15 mouse cellular contexts compared by ENCODE assay signal in the genomic region with DNA sequence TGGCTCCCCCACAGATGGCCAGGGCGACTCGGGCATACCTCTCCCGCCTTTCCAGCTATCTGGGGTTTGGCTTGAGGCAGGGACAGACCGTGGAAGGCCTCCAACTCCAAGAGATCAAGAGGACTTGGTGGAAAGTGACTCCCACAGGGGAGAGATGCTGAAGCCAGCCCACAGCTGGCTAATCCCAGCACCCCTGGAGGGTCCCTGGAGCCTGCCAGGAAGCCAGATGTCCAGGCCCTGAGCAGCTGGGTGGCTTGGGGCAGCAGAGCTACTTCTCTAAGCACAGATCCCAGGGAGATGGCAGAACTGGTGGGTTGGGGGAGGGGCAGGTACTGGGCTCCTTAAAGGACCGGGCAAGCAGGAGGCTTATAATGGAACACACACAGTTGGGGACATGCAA. TPM values are rescaled to one million over a fixed set of nuclear protein-coding genes. Genes with fewer than 3 reads are reported as not detected.
DNase-seq lines count a peak whose midpoint lies in the region; ATAC-seq and TF ChIP-seq lines count a peak whose summit lies in the region.
"Had no signal": no experiment of that assay in that cellular context is flagged by ENCODE, and none has a peak within 500 bp of the region (broad histone marks: within the 10 kb centered on the region; RNA-seq: fewer than 3 reads in every experiment).

No protein-coding gene starts in this region.

- H3K9ac ChIP-seq in heart, embryonic 16.5 days (ENCODE audit: low read length), result peak overlapping the region; percentile 55
- H3K9ac ChIP-seq in limb, embryonic 15.5 days, result no peak overlapping the region
- no peak overlapping the region for H3K9ac ChIP-seq in neural tube, embryonic 15.5 days (replicated peaks)
- H3K9ac ChIP-seq: liver, embryonic 15.5 days had no signal

- H3K36me3 ChIP-seq in heart, embryonic 16.5 days (ENCODE audit: control insufficient read depth, insufficient read depth), result no peaks in the 10 kb centered on the region
- 0 out of 2 replicates have a peak, but pooled peaks cover 3% of the 10 kb centered on the region for H3K36me3 ChIP-seq in limb, embryonic 15.5 days
- no peaks in the 10 kb centered on the region for H3K36me3 ChIP-seq in neural tube, embryonic 15.5 days
- H3K36me3 ChIP-seq: G1E; liver, embryonic 15.5 days had no signal

- H3K9me3 ChIP-seq in heart, embryonic 16.5 days (replicated peaks; ENCODE audit: control insufficient read depth, low read length), result no peaks in the 10 kb centered on the region
- no peaks in the 10 kb centered on the region for H3K9me3 ChIP-seq in limb, embryonic 15.5 days
- no peaks in the 10 kb centered on the region for H3K9me3 ChIP-seq in neural tube, embryonic 15.5 days (replicated peaks)
- H3K9me3 ChIP-seq: liver, embryonic 15.5 days had no signal

- no peak overlapping the region for H3K4me3 ChIP-seq in gastrocnemius, adult 2 months
- H3K4me3 ChIP-seq in heart, embryonic 16.5 days (ENCODE audit: low read length), result no peak overlapping the region
- no peak overlapping the region for H3K4me3 ChIP-seq in limb, embryonic 15.5 days
- H3K4me3 ChIP-seq in neural tube, embryonic 15.5 days (replicated peaks), result no peak overlapping the region
- H3K4me3 ChIP-seq: left cerebral cortex, adult 2 months; liver, embryonic 15.5 days had no signal

- no peak overlapping the region for H3K4me2 ChIP-seq in heart, embryonic 16.5 days (ENCODE audit: low read depth, low read length)
- no peak overlapping the region for H3K4me2 ChIP-seq in limb, embryonic 15.5 days
- H3K4me2 ChIP-seq in neural tube, embryonic 15.5 days, result no peak overlapping the region
- H3K4me2 ChIP-seq: liver, embryonic 15.5 days had no signal

- no peak for TF ChIP-seq CTCF in gastrocnemius, adult 2 months (IDR thresholded peaks at IDR 0.05)

- WGBS in heart, embryonic 16.5 days, result 26% methylated on average over 5 of the region's 5 CpGs
- WGBS in limb, embryonic 15.5 days, result 33% methylated on average over 5 of the region's 5 CpGs
- WGBS in neural tube, embryonic 15.5 days, result 53% methylated on average over 5 of the region's 5 CpGs

- H3K4me1 ChIP-seq in heart, embryonic 16.5 days (ENCODE audit: control insufficient read depth, insufficient read depth, low read length), result peaks cover 40% of the 10 kb centered on the region
- peaks cover 43% of the 10 kb centered on the region for H3K4me1 ChIP-seq in limb, embryonic 15.5 days
- peaks cover 16% of the 10 kb centered on the region for H3K4me1 ChIP-seq in neural tube, embryonic 15.5 days
- H3K4me1 ChIP-seq: liver, embryonic 15.5 days had no signal

- H3K27me3 ChIP-seq in heart, embryonic 16.5 days (ENCODE audit: control insufficient read depth, insufficient read depth, low read length), result no peaks in the 10 kb centered on the region
- no peaks in the 10 kb centered on the region for H3K27me3 ChIP-seq in limb, embryonic 15.5 days
- H3K27me3 ChIP-seq in neural tube, embryonic 15.5 days (replicated peaks), result no peaks in the 10 kb centered on the region
- H3K27me3 ChIP-seq: liver, embryonic 15.5 days had no signal

- DNase-seq in gastrocnemius, postnatal 14 days, result peak; percentile 18
- no peak for DNase-seq in gastrocnemius, adult 2 months
- DNase-seq in lung, postnatal 10 days, result peak; percentile 24
- no peak for DNase-seq in lung, adult 18-20 months
- DNase-seq: cerebellum, adult 2 months; gastrocnemius, postnatal 36 days; right cerebral cortex, postnatal 14 days; thymus, postnatal 14 days had no signal

- ATAC-seq in heart, embryonic 16.5 days (replicated peaks; ENCODE audit: extremely low read depth, insufficient read depth, low FRiP score), result no peak
- ATAC-seq in limb, embryonic 15.5 days (ENCODE audit: insufficient number of reproducible peaks, low FRiP score, low TSS enrichment, low read depth), result no peak
- ATAC-seq in megakaryocyte progenitor cell, adult 5-6 weeks (replicated peaks; ENCODE audit: poor library complexity), result no peak
- ATAC-seq in neural tube, embryonic 15.5 days (ENCODE audit: low FRiP score), result no peak

- intact Hi-C loops in gastrocnemius, postnatal 14 days (cut with DNase I; ENCODE audit: low total_unique reads), result no loop called here
- intact Hi-C loops in gastrocnemius, adult 2 months (cut with DNase I), result no loop called here

- H3K27ac ChIP-seq in gastrocnemius, adult 2 months, result no peak overlapping the region
- peak overlapping the region; percentile 71 for H3K27ac ChIP-seq in heart, embryonic 16.5 days (ENCODE audit: low read length)
- peak overlapping the region; percentile 38; the same call in 1 of the 2 replicates for H3K27ac ChIP-seq in limb, embryonic 15.5 days
- no peak overlapping the region for H3K27ac ChIP-seq in neural tube, embryonic 15.5 days (replicated peaks)
- H3K27ac ChIP-seq: left cerebral cortex, adult 2 months; liver, embryonic 15.5 days had no signal

RNA-seq across cellular contexts. Expression of a gene that starts 28.4 kb away (rescaled TPM):
- 1 to 10 TPM in 1 of 2 experiments, under 1 TPM in 1; 0.86 to 1.8 TPM for total RNA-seq in gastrocnemius, postnatal 14 days (2021)
- total RNA-seq in gastrocnemius, adult 2 months (2021), result under 1 TPM; 0.23 to 0.45 TPM
- polyA plus RNA-seq in heart, embryonic 16.5 days (2015; fragmentation: Nextera tagmentation; extraction: Ambion mirVana), result 32.8 and 33.3 TPM in 2 replicates
- polyA plus RNA-seq in limb, embryonic 15.5 days (2015; fragmentation: Nextera tagmentation; extraction: Ambion mirVana), result 25.5 and 27.5 TPM in 2 replicates
- 0.10 TPM in 1 of 2 replicates, not detected in the other for total RNA-seq in megakaryocyte progenitor cell, adult 5-6 weeks (2015)
- total RNA-seq in megakaryocyte progenitor cell, adult 5-6 weeks (2017), result not detected in 2 replicates
- 13.4 and 13.7 TPM in 2 replicates for polyA plus RNA-seq in neural tube, embryonic 15.5 days (2015; fragmentation: Nextera tagmentation; extraction: Ambion mirVana)
- polyA plus RNA-seq: G1E had no signal

Comparison
In these comparisons a context has a peak if more than half of its experiments do, and no peak if none do; other contexts are left out.
1. DNase-seq: peak in gastrocnemius, postnatal 14 days (single experiment) and lung, postnatal 10 days (single experiment); none in gastrocnemius, adult 2 months (single experiment) and lung, adult 18-20 months (0 of 2).
2. H3K27ac ChIP-seq: peak in heart, embryonic 16.5 days (single experiment) and limb, embryonic 15.5 days (single experiment); none in gastrocnemius, adult 2 months (single experiment) and neural tube, embryonic 15.5 days (single experiment).